Mouse (Mus musculus): ENCODE data around the gene Ophn1.

DNA sequence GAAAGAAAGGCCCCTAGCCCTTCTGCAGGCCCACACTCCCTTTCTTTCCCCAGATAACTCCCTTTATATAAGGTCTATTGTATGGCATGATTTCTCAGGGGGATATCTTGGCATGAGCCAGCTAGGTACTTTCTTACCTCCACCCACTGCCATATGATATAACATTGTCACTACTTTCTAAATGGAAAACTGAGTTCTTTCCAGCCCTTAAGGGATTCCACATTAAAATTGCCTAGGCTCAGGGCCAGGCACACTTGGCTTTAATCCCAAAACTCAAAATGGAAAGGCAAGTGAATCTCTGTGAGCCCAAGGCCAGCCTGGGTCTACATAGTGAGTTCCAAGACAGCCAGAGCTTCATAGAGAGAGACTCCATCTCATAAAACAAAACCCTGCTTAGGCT is 183.1 kb downstream of the Ophn1 start:
- TF ChIP-seq POLR2A (IDR thresholded peaks at IDR 0.05; ENCODE audit: borderline replicate concordance, control insufficient read depth, low read depth, low read length) (no peak), CTCF (IDR thresholded peaks at IDR 0.05; ENCODE audit: control insufficient read depth, insufficient read depth, low read length) (no peak)
